Mouse (Mus musculus): ENCODE measurements at regions not wholly inside any gene's neighbourhood (a gene's known extent, or its start where the extent isn't known, plus 50 kb on each side); places are given as distances from the start of the nearest gene placed in this dataset.

GRCm38 (mm10) chr2:74363255-74363654 is 216.0 kb downstream of the Lnpk start:
- intact Hi-C loops (cut with DNase I), result no loop called here
- no peak for DNase-seq

GRCm38 (mm10) chr2:74354591-74354990 is 224.6 kb downstream of the Lnpk start:
- DNase-seq, result no peak

GRCm38 (mm10) chr2:74349809-74350208 is 229.4 kb downstream of the Lnpk start:
- DNase-seq, result no peak
- intact Hi-C loops (cut with DNase I), result no loop called here

More at GRCm38 (mm10) chr2:74354591-74354990, 224.6 kb downstream of the Lnpk start:
- intact Hi-C loops (cut with DNase I), result no loop called here

DNA sequence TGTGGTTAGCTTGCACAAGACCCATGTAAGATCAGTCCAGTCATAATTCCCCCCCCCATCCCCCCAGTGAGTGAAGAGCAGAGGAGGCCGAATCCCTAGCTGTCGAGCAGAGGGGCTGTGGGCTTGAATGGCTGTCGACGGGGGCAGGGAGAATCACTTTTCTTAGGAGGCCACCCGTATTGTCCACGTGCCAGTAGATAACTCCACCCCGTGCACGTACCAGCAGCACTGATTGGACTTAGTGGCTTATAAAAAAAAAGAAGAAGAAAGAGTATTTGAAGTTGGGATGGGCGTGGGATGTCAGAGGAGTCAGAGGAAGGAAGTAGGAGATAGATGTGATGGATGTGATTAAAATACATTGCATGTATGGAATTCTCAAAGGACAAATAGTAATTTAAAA is 272.9 kb downstream of the Lnpk start:
- no peak for DNase-seq
- intact Hi-C loops (cut with DNase I), result no loop called here

DNA sequence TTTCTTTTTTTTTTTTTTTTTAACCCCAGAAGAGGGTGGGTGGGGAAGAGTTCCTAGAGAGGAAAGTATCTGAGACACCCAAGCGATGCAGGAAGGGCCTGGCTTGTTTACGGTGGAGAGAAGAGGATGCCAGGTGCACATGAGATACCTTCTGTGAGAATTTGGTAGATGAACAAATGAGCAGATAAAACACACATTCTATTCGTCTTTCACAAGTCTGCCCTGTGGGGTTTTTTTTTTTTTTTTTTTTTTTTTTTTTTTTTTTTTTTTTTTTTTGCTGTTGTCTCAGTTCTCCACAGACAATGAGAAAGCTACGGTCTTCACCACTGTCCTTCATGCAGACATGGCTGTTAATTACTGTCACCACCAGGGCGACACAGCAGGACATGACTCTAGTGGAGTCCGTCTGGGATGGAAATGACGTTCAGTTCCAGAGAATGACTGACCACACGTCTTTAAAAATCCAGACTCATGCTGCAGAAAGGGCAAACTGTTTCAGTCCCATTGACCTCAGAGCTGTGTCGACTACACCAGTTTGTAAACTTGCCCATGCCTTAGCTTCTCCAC is 278.3 kb downstream of the Lnpk start:
- intact Hi-C loops (cut with DNase I), result loop anchor here (2.0 to 5.0 kb wide), 2 partner anchors 201 to 358 kb away; partner anchors contain the start of gene Evx2
- no peak for DNase-seq

DNA sequence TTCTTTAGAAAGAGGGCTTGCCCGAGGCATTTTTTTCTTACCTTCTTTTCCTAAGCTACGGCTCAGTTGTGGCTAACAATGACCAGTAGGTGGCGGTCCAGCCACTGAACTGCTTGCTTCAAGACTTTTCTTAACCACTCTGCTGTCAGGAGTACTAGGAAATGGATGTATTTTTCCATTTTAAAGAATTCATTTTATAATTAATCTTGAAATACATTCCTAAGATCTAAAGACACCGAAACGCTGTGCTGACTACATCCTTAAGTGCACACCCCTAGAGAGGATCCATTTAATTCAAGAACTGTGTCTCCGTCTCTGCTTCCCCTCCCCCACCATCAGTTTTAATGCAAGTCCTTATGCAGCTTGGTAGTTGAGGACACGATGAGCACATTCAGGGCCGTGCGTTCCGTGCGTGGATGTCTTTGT is 278.9 kb downstream of the Lnpk start:
- peak; percentile 20 to 32 for DNase-seq
- intact Hi-C loops (cut with DNase I), result loop anchor here (2.0 to 5.0 kb wide), 2 partner anchors 202 to 358 kb away; partner anchors contain the start of gene Evx2

GRCm38 (mm10) chr2:74292641-74293040 is 286.6 kb downstream of the Lnpk start:
- intact Hi-C loops (cut with DNase I), result loop anchor here (10.0 kb wide), 1 partner anchor 328 kb away; no protein-coding TSS in a partner anchor
- DNase-seq, result no peak

DNA sequence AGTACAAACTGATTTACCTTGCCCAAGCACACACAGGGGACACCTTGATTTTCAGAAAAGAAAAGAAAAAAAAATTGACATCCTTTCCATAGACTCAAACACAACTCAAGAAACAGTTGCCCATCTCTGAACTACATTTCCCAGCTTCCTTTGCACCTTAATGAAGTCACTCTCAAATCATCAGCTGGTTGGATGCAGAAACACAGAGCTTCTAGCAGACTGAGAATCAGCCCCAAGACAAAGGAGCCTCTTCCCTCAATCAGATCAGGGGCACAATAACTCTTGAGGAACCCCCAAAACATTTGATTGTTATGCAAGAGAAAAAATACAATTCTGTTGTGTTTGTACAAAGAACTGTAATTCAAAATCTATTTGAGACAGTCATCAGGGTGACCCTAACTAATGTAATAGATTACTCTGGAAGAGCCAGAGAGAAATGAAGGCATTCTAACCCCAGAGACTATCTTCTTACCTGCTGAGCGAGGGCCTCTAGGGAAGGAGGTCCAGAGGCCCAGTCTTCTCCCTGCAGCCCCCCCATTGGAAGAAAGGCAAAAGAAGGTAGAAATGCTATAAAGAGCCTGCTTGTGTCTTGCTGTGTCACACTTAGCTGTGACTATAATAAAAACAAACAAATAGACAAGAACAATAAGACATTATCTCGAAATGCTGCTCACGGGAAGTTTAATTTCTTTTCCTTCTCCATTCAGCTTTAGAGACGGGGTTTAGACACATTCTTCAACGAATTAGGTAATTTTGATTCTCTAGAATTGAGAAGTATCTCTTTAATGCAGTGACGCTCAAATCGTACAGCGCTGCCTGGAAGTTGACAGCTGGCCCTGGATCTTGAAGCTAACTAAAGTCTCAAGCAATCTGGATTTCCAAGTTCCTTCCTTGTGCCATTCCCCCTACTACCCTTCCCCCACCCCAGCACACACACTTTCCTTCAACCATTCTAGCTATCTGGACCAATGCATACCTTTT is 287.5 kb downstream of the Lnpk start:
- intact Hi-C loops (cut with DNase I), result loop anchor here (10.0 kb wide), 1 partner anchor 327 kb away; no protein-coding TSS in a partner anchor
- DNase-seq, result no peak

- intact Hi-C loops (cut with DNase I), result no loop called here
- no peak for DNase-seq
These were observed 293.6 kb downstream of the Lnpk start for GRCm38 (mm10) chr2:74285624-74286023.

DNA sequence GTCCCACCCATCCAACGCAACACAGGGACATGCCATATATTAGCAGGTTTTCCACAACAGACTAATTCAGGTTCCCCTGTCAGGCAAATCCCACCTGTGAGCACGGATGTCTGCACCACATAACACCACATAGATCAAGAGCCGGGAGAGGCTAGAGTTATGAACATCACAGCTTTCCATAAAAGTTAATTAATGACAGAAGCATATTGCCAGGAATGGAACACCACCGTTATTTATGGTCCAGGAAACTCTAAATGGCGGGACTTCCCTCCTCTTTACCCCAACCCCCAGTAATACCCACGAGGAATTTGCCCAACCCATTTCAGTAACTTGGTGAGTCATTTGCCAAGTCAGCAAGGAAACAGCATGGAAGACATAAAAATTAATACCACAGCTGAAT is 314.3 kb downstream of the Lnpk start:
- intact Hi-C loops (cut with DNase I), result no loop called here
- no peak for DNase-seq

DNA sequence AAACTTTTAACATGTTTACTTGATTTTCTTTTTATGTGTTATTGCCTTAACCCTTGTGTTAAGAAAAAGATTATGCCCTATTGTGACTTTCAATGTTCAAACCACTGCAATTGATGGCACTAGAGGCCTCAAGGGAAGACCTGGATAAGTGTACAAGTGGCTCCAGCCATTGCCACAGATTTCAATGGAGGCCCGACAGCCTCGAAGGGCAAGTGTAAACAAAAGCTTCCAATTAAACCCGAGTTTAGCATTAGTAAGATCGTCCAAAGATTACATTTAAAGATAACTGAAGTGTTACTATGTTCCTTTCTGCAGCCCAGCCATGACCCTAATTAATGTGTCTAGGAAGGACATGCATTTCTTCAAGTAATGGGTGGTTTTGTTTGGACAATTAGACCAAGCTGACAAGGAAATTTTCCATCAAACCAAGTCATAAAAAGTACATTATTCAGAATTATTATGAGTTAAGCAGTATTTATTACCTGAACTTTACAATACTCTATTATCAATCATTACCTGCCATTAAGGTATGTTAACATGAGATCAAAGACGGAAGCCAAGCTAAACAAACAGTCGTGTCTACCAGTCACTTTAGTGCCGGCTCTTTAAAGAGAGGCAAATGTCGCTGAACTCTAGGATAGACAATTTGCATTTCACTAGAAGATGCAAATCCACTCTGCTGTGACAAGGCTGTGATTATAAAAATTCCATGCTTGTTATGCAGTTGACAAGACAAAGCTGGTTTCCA is 322.0 kb downstream of the Lnpk start:
- no peak for DNase-seq
- intact Hi-C loops (cut with DNase I), result no loop called here

- intact Hi-C loops (cut with DNase I), result loop anchor here (10.0 kb wide), 1 partner anchor 183 kb away; no protein-coding TSS in a partner anchor
These were observed 331.7 kb downstream of the Lnpk start for GRCm38 (mm10) chr2:74247521-74247920.

GRCm38 (mm10) chr2:74246631-74247030 is 332.6 kb downstream of the Lnpk start:
- intact Hi-C loops (cut with DNase I), result loop anchor here (10.0 kb wide), 1 partner anchor 182 kb away; no protein-coding TSS in a partner anchor
- no peak for DNase-seq

More at GRCm38 (mm10) chr2:74247521-74247920, 331.7 kb downstream of the Lnpk start:
- no peak for DNase-seq

DNA sequence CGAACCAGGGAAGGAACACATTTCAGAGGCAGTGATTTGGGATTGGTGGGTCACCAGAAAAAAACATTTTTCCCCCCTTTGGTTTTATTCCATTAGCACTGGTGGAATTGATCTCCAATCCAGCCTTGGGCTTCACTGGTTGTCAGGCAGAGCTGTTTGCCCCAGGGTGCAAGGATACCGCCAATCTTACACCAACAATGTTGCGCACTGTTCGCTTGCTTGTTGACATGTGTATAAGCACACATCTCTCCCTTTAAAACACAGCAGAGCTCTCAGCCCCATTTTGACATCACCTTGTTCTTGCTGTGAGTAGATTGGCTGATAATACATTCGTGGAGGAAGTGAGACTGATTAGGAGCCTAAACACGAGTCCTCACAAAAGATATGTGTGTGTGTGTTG is 333.1 kb upstream of the Atp5g3 start:
- intact Hi-C loops (cut with DNase I), result loop anchor here (10.0 kb wide), 1 partner anchor 179 kb away; no protein-coding TSS in a partner anchor
- no peak for DNase-seq

DNA sequence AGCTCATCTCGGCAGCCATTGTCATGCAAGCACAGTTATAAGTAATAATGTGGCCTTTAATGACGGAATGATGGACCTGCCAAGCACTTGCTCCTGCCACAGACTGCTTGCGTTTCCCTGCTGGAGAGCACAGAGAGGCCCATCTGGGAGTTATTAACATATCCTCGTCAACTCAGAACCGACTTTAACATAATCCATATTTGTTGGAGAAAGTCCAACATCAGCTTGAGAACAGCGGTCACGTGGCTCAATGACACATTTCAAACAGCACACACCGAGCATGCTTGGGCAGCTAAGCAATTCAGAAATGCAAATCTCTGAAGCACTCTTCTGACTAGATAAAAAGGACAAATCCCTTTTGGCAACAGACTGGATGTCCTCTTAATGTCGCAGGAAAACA is 332.7 kb upstream of the Atp5g3 start:
- intact Hi-C loops (cut with DNase I), result loop anchor here (10.0 kb wide), 1 partner anchor 179 kb away; no protein-coding TSS in a partner anchor
- no peak for DNase-seq

DNA sequence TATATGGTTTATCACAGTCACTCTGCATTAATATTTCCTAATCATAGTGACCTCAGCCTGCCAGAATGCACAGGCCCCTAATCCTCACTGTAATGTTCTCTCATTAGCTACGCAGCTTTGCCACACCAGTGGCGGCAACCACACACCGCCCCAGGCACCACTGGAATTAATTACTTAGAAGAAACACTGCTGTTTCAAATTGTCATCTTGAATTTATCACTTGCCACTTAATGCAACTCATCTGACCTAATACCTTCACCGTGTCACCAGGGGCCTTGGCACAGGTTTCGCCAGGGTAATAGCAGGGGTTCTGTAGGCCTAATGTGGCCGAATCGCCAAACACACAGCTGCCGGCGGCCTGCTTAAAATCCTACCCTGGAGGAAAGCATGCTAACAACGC is 328.5 kb upstream of the Atp5g3 start:
- DNase-seq, result no peak
- intact Hi-C loops (cut with DNase I), result no loop called here

DNA sequence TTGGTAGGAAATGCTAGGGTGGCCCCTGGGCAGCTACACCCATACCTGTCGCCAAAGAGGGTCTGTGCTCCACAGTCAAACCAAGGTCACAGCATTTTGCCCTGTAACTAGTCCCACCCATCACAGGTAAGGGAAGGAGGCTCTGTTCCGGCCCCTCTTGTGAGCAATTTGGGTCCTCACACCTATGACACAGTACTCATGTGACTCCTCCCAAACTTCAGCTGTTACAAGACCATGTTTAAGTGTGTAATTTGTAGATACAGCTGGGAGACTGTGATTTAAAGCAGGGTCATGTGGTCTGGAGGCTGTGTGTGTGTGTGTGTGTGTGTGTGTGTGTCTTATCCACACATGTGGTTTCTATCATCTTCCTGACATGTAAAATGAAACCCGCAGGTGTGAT is 306.3 kb upstream of the Atp5g3 start:
- DNase-seq, result no peak

DNA sequence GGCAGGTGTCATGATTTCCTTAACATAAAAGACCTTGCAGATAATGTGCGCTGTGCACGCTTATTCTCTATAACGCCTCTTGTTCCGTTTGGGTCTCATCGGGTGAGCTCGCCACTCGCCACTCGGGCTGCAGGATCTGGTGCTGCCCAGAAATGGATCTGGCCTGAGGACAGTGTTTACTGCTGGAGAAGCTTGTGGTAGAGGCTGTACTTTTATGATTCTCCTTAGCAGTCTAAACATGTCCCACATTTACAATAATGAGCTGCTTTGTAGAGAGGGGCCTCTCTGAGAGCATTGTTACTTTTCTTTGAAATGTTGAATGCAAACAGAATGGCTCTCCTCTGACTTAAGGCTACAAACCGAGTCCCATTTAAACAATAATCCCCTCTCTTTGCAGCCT is 299.1 kb upstream of the Atp5g3 start:
- no peak for DNase-seq
- intact Hi-C loops (cut with DNase I), result no loop called here

More for the DNA sequence above, 306.3 kb upstream of the Atp5g3 start:
- intact Hi-C loops (cut with DNase I), result no loop called here

GRCm38 (mm10) chr2:74209421-74209917 is 298.3 kb upstream of the Atp5g3 start:
- no peak for DNase-seq
- intact Hi-C loops (cut with DNase I), result no loop called here

DNA sequence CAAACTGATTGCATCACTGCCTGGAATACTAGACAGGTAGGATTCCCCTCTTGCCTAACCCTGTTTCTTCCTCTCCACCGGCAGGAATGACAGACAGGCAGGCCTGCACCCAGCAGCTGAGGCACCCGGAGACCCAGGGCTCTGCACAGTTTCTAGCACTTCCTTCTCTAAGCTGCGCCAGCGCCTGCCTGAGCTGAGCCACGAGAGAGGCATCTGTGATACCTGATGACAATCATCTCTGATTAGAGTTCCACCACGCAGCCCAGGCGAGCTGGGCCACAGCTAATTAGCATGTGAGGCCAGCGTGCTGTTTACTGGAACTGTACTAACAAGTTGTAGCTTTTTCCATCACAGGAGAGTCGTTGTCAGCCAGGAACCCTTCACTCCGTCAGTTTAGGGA is 296.3 kb upstream of the Atp5g3 start:
- DNase-seq, result no peak
- intact Hi-C loops (cut with DNase I), result no loop called here
